Mouse (Mus musculus): Measurements from ENCODE around the gene Gas7.

GRCm38 (mm10) chr11:67524731-67525130 lies 69.5 kb downstream of the Gas7 start:
- TF ChIP-seq GATA1 (IDR thresholded peaks at IDR 0.05; ENCODE audit: borderline replicate concordance, low read length) (no peak), FLI1 (IDR thresholded peaks at IDR 0.05; ENCODE audit: low read length) (no peak)

All from megakaryocyte, embryonic 14.5 days (primary cell).